Mouse (Mus musculus): ENCODE data around the gene Ndufs1.

DNA sequence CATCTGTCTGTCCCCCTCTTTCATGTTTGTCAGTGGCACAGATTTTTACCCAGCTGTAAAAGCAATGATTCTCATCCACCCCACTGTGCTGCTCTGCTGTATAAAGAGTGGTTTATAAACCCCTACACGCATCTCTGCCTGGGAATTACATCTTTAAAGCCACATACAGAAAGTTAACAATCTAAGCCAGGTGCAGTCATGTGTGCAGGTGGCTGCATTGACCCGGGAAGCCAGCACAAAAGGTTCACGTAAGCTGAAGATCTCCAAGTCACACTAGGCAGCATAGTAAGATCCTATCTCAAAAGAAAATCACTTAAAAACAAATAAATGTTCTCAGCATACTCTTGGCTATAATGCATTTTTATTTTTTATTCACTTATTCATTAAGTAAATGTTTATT is 47.4 kb downstream of the Ndufs1 start:
- TF ChIP-seq CTCF (IDR thresholded peaks at IDR 0.05; ENCODE audit: extremely low read depth, insufficient read depth, insufficient read length, insufficient replicate concordance): no peak
- TF ChIP-seq POLR2A (IDR thresholded peaks at IDR 0.05; ENCODE audit: low read depth, low read length): no peak

Measured in spleen, adult 2 months (tissue).